Mouse (Mus musculus) ES-Bruce4 (cell line): ENCODE data around the gene Zfp712.

Experiments
- CTCF ChIP-seq: IDR thresholded peaks from one replicate; pipeline ENCODE4 v1.8.1; 2011; ENCODE audit warnings: low read depth, low read length
- EP300 ChIP-seq: IDR thresholded peaks from 2 replicates; pipeline ENCODE4 v1.6.1; 2011; ENCODE audit warnings: low read depth, low read length; ENCODE audit not compliant: insufficient read depth
- POLR2A ChIP-seq: IDR thresholded peaks from one replicate; pipeline ENCODE4 v1.8.1; 2011; ENCODE audit warnings: low read length; ENCODE audit not compliant: insufficient read depth

DNA sequence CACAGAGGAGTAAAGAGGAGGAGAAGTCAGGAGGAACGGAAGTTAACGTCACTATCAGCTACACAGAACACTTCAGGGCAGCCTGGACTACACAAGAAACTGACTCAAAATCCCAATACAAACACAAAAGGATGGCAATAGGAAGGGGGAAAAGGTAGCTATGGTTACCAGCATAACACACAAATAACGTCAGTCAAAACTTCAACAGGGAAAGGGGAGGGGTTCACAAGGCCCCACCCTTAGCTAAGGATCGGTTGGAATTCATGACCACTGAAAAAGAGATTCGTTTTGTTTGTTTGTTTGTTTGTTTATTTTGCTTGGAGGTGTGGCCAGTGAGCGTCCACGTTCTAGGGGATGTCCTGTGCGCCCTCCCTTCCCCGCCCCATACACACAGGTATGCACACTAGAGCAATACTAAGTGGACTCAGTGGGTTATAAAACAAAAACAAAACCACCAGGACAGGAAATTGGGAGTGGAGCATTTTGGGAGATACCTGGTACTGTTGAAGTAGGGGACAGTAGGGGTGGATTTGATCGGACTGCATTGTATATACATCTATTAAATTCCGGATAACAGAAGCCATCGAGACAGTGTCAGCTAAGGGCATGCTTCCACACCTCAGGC lies 697 bp downstream of the Zfp712 start:
- TF ChIP-seq CTCF: no peak
- TF ChIP-seq POLR2A: no peak
- no peak for TF ChIP-seq EP300
